In the genomic region with DNA sequence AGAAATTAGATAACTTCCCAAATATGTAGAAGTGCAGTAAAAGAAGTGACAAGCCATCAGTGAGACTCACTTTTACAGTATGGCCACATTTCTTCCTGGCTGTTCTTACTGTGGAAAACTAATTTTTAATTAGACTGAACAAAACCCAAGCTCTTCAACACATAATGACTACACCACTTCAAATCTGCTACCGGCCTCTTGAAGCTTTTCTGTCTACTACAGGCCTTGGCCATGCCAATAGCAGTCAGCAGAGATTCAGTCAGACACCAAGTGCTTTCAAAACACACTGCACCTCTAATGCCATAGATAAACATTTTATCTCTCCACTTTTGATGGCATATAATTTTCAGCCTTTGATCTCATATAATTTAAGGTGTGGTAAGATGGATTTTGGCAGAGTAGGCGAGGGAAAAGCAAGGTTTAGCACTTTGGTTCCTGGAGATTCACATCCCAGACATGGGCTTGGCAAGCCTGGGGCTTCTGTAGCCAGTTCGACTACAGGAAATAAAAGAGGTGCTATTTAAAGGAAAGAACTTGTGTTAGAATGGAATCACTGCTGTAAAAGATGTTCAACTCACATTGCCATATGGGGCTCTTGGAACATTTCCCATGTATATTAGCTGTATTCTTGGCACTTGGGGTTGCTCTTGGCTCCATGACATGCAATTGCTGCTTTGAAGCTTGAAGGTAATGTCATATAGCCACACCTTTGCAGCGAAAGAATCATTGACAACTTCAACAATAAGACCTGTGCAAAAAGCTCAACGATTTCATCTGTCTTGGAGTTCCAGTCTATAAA, we compare ENCODE assay signal across 13 mouse cellular contexts.
DNase-seq lines count a peak whose midpoint lies in the region; ATAC-seq and TF ChIP-seq lines count a peak whose summit lies in the region.
"Had no signal": no experiment of that assay in that cellular context is flagged by ENCODE, and none has a peak within 500 bp of the region (broad histone marks: within the 10 kb centered on the region; RNA-seq: fewer than 3 reads in every experiment).

No protein-coding gene starts in this region.

- H3K27me3 ChIP-seq in kidney, embryonic 14.5 days (ENCODE audit: control insufficient read depth, insufficient read depth, low read length), result no peaks in the 10 kb centered on the region
- H3K27me3 ChIP-seq: heart, embryonic 13.5 days; hindbrain, embryonic 15.5 days; liver, embryonic 13.5 days had no signal

- no peaks in the 10 kb centered on the region for H3K4me1 ChIP-seq in kidney, embryonic 14.5 days (ENCODE audit: control insufficient read depth, insufficient read depth, low read length)
- H3K4me1 ChIP-seq: heart, embryonic 13.5 days; hindbrain, embryonic 15.5 days; liver, embryonic 13.5 days had no signal

- no peak overlapping the region for H3K4me2 ChIP-seq in kidney, embryonic 14.5 days (replicated peaks; ENCODE audit: low read depth, low read length)
- H3K4me2 ChIP-seq: heart, embryonic 13.5 days; hindbrain, embryonic 15.5 days; liver, embryonic 13.5 days had no signal

- H3K9me3 ChIP-seq in kidney, embryonic 14.5 days (ENCODE audit: control insufficient read depth, low read length), result no peaks in the 10 kb centered on the region
- H3K9me3 ChIP-seq: heart, embryonic 13.5 days; hindbrain, embryonic 15.5 days; liver, embryonic 13.5 days had no signal

- TF ChIP-seq POLR2A in brain, embryonic 14.5 days (IDR thresholded peaks at IDR 0.05; ENCODE audit: borderline replicate concordance, extremely low read depth, insufficient read depth, insufficient read length, poor library complexity, severe bottlenecking), result no peak

- no peak overlapping the region for H3K9ac ChIP-seq in kidney, embryonic 14.5 days (ENCODE audit: low read depth, low read length)
- H3K9ac ChIP-seq: heart, embryonic 13.5 days; hindbrain, embryonic 15.5 days; liver, embryonic 13.5 days had no signal

- TF ChIP-seq CTCF in brain, embryonic 14.5 days (IDR thresholded peaks at IDR 0.05; ENCODE audit: borderline replicate concordance, extremely low read depth, insufficient read depth, insufficient read length), result no peak

- WGBS in kidney, embryonic 14.5 days, result 84% methylated on average over 5 of the region's 5 CpGs

- no peaks in the 10 kb centered on the region for H3K36me3 ChIP-seq in kidney, embryonic 14.5 days (ENCODE audit: control insufficient read depth, insufficient read depth, low read length)
- H3K36me3 ChIP-seq: heart, embryonic 13.5 days; hindbrain, embryonic 15.5 days; liver, embryonic 13.5 days had no signal

- no peak overlapping the region for H3K4me3 ChIP-seq in kidney, embryonic 14.5 days (ENCODE audit: low read length)
- H3K4me3 ChIP-seq: gastrocnemius, adult 2 months; heart, embryonic 13.5 days; hindbrain, embryonic 15.5 days; liver, embryonic 13.5 days; myocyte had no signal

- ATAC-seq in megakaryocyte-erythroid progenitor cell, adult 5-6 weeks (replicated peaks; ENCODE audit: low FRiP score, low TSS enrichment, poor library complexity, severe bottlenecking), result no peak
- no peak for ATAC-seq in kidney, embryonic 14.5 days (ENCODE audit: low FRiP score, low TSS enrichment)

- peak; percentile 21 to 52 for DNase-seq in cerebellum, postnatal 14 days
- no peak for DNase-seq in cerebellum, adult 8-10 months
- peak; percentile 87 for DNase-seq in brain, embryonic 14.5 days (ENCODE audit: low read depth)
- DNase-seq in layer of hippocampus, adult 8-10 months (ENCODE audit: low spot score in 2 of 2), result peak; percentile 29 to 48
- DNase-seq in left cerebral cortex, postnatal 4 days, result peak; percentile 13
- no peak for DNase-seq in urinary bladder, postnatal 4 days (ENCODE audit: low spot score in 2 of 2)
- DNase-seq: gastrocnemius, adult 2 months; liver, embryonic 13.5 days had no signal

- no peak overlapping the region for H3K27ac ChIP-seq in kidney, embryonic 14.5 days (ENCODE audit: low read depth, low read length)
- H3K27ac ChIP-seq: gastrocnemius, adult 2 months; heart, embryonic 13.5 days; hindbrain, embryonic 15.5 days; liver, embryonic 13.5 days had no signal

- intact Hi-C loops in left cerebral cortex, postnatal 4 days (cut with DNase I), result no loop called here

Comparison
In these comparisons a context has a peak if more than half of its experiments do, and no peak if none do; other contexts are left out.
1. DNase-seq: peak in cerebellum, postnatal 14 days (2 of 2), brain, embryonic 14.5 days (single experiment), layer of hippocampus, adult 8-10 months (2 of 2) and left cerebral cortex, postnatal 4 days (single experiment); none in cerebellum, adult 8-10 months (single experiment) and urinary bladder, postnatal 4 days (0 of 2).